Mouse (Mus musculus): ENCODE measurements around the gene Prkn. TPM values are rescaled to one million over a fixed set of nuclear protein-coding genes. Genes with fewer than 3 reads are reported as not detected.

The Prkn gene
- total RNA-seq, 2 experiments from 2014 or later: 7.0 to 10.9 TPM

- DNase-seq: no peak
- intact Hi-C loops (cut with DNase I): no loop called here
These were observed 778.9 kb downstream of the Prkn start for GRCm38 (mm10) chr17:11618886-11619590.

- DNase-seq: no peak
- intact Hi-C loops (cut with DNase I): no loop called here
These were observed 780.6 kb downstream of the Prkn start for GRCm38 (mm10) chr17:11620770-11621169.

GRCm38 (mm10) chr17:11621492-11621891 lies 781.3 kb downstream of the Prkn start:
- DNase-seq: no peak

GRCm38 (mm10) chr17:11626306-11626705 lies 786.1 kb downstream of the Prkn start:
- intact Hi-C loops (cut with DNase I): no loop called here
- no peak for DNase-seq

More at GRCm38 (mm10) chr17:11621492-11621891, 781.3 kb downstream of the Prkn start:
- intact Hi-C loops (cut with DNase I): no loop called here

- DNase-seq: no peak
- intact Hi-C loops (cut with DNase I): no loop called here
These were observed 794.9 kb downstream of the Prkn start for GRCm38 (mm10) chr17:11635121-11635520.

GRCm38 (mm10) chr17:11637642-11638041 lies 797.5 kb downstream of the Prkn start:
- intact Hi-C loops (cut with DNase I): no loop called here

GRCm38 (mm10) chr17:11638451-11638850 lies 798.3 kb downstream of the Prkn start:
- DNase-seq: no peak
- intact Hi-C loops (cut with DNase I): no loop called here

More at GRCm38 (mm10) chr17:11637642-11638041, 797.5 kb downstream of the Prkn start:
- DNase-seq: no peak

- DNase-seq: no peak
- intact Hi-C loops (cut with DNase I): no loop called here
These were observed 799.6 kb downstream of the Prkn start for GRCm38 (mm10) chr17:11639786-11640185.

GRCm38 (mm10) chr17:11642328-11642727 lies 802.1 kb downstream of the Prkn start:
- intact Hi-C loops (cut with DNase I): no loop called here
- DNase-seq: no peak

- intact Hi-C loops (cut with DNase I): no loop called here
- DNase-seq: peak in 1 of 2 experiments; percentile 19
These were observed 803.8 kb downstream of the Prkn start for GRCm38 (mm10) chr17:11644016-11644415.

- DNase-seq: no peak
- intact Hi-C loops (cut with DNase I): no loop called here
These were observed 804.8 kb downstream of the Prkn start for GRCm38 (mm10) chr17:11644873-11645464.

GRCm38 (mm10) chr17:11656397-11656796 lies 816.2 kb downstream of the Prkn start:
- intact Hi-C loops (cut with DNase I): no loop called here
- no peak for DNase-seq

- DNase-seq: no peak
- intact Hi-C loops (cut with DNase I): no loop called here
These were observed 816.7 kb downstream of the Prkn start for GRCm38 (mm10) chr17:11656878-11657277.

GRCm38 (mm10) chr17:11661898-11662297 lies 821.7 kb downstream of the Prkn start:
- intact Hi-C loops (cut with DNase I): no loop called here
- DNase-seq: no peak

- DNase-seq: no peak
- intact Hi-C loops (cut with DNase I): no loop called here
These were observed 823.3 kb downstream of the Prkn start for GRCm38 (mm10) chr17:11663437-11663836.

GRCm38 (mm10) chr17:11664610-11665345 lies 824.6 kb downstream of the Prkn start:
- intact Hi-C loops (cut with DNase I): no loop called here
- no peak for DNase-seq

- intact Hi-C loops (cut with DNase I): no loop called here
- DNase-seq: no peak
These were observed 839.5 kb downstream of the Prkn start for GRCm38 (mm10) chr17:11679716-11680115.

- no peak for DNase-seq
- intact Hi-C loops (cut with DNase I): no loop called here
These were observed 840.3 kb downstream of the Prkn start for GRCm38 (mm10) chr17:11680456-11680855.

- DNase-seq: no peak
- intact Hi-C loops (cut with DNase I): no loop called here
These were observed 841.7 kb downstream of the Prkn start for GRCm38 (mm10) chr17:11681825-11682372.

- intact Hi-C loops (cut with DNase I): no loop called here
- DNase-seq: no peak
These were observed 864.8 kb downstream of the Prkn start for GRCm38 (mm10) chr17:11705005-11705404.

- DNase-seq: no peak
- intact Hi-C loops (cut with DNase I): no loop called here
These were observed 865.6 kb downstream of the Prkn start for GRCm38 (mm10) chr17:11705761-11706160.
